Mouse (Mus musculus): ENCODE measurements around the gene Rnf223.

DNA sequence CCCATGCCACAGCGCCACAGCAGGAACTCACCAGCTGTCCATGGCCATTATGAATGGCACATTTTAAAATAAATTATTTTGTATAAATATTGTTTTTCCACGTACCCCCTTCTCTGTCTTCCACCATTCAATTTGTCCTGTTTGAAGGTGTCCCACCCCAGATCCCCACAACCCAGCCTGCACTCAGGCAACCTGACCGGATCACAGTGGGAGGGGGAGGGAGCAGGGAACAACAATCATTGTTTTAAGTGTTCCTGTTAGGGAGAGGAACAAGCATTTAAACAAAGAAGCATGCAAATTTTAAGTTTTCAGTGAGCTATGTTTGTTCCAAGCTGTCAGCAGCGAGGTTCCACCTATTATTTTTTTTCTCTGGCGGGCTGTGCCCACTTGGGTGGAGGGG, 3.0 kb downstream of the Rnf223 start:
- no peak for TF ChIP-seq CTCF (IDR thresholded peaks at IDR 0.05; ENCODE audit: extremely low read depth, insufficient read length, insufficient replicate concordance, low read depth, low read length)
- no peak for TF ChIP-seq POLR2A (IDR thresholded peaks at IDR 0.05; ENCODE audit: low read depth, low read length)
